Mouse (Mus musculus) fibroblast of lung, adult 2 months (primary cell): ENCODE data around the gene Gja4.

ENCODE experiments used
- DNase-seq: peaks from one replicate; pipeline ENCODE4 v3.0.0-alpha.2; 2011; ENCODE audit warnings: low read depth

Gja4 gene

GRCm38 (mm10) chr4:127324296-127324695, 10.5 kb upstream of the Gja4 start:
- DNase-seq, result no peak

- no peak for DNase-seq
Measured at GRCm38 (mm10) chr4:127323651-127324050, 9.8 kb upstream of the Gja4 start.

- no peak for DNase-seq
Measured at GRCm38 (mm10) chr4:127319613-127320012, 5.8 kb upstream of the Gja4 start.

- no peak for DNase-seq
Measured at GRCm38 (mm10) chr4:127317143-127317542, 3.3 kb upstream of the Gja4 start.

- DNase-seq, result no peak
Measured at GRCm38 (mm10) chr4:127315753-127316152, 1.9 kb upstream of the Gja4 start.

GRCm38 (mm10) chr4:127314585-127314984, 746 bp upstream of the Gja4 start:
- DNase-seq, result no peak

- no peak for DNase-seq
Measured at GRCm38 (mm10) chr4:127312349-127312748, 1.5 kb downstream of the Gja4 start.

GRCm38 (mm10) chr4:127311561-127311960, 2.3 kb downstream of the Gja4 start:
- no peak for DNase-seq

GRCm38 (mm10) chr4:127306915-127307314, 6.9 kb downstream of the Gja4 start:
- DNase-seq, result no peak

GRCm38 (mm10) chr4:127303796-127304195, 10.0 kb downstream of the Gja4 start:
- DNase-seq, result no peak

GRCm38 (mm10) chr4:127300503-127300902, 13.3 kb downstream of the Gja4 start:
- no peak for DNase-seq

- no peak for DNase-seq
Measured at GRCm38 (mm10) chr4:127292631-127293030, 21.2 kb downstream of the Gja4 start.

- no peak for DNase-seq
Measured at GRCm38 (mm10) chr4:127289039-127289548, 24.7 kb downstream of the Gja4 start.

GRCm38 (mm10) chr4:127286907-127287306, 26.9 kb downstream of the Gja4 start:
- DNase-seq, result no peak

- DNase-seq, result no peak
Measured at GRCm38 (mm10) chr4:127279241-127279640, 34.6 kb downstream of the Gja4 start.

- no peak for DNase-seq
Measured at GRCm38 (mm10) chr4:127278451-127279001, 35.3 kb downstream of the Gja4 start.

GRCm38 (mm10) chr4:127264183-127264554, 49.7 kb downstream of the Gja4 start:
- DNase-seq, result no peak

- no peak for DNase-seq
Measured at GRCm38 (mm10) chr4:127263438-127264182, 50.2 kb downstream of the Gja4 start.

- DNase-seq, result no peak
Measured at GRCm38 (mm10) chr4:127261601-127262000, 52.2 kb downstream of the Gja4 start.
